Mouse (Mus musculus): ENCODE measurements around the gene Slc8a1. TPM values are rescaled to one million over a fixed set of nuclear protein-coding genes. Genes with fewer than 3 reads are reported as not detected.

The Slc8a1 gene
- total RNA-seq, 2 experiments from 2014 or later = 291 TPM

DNA sequence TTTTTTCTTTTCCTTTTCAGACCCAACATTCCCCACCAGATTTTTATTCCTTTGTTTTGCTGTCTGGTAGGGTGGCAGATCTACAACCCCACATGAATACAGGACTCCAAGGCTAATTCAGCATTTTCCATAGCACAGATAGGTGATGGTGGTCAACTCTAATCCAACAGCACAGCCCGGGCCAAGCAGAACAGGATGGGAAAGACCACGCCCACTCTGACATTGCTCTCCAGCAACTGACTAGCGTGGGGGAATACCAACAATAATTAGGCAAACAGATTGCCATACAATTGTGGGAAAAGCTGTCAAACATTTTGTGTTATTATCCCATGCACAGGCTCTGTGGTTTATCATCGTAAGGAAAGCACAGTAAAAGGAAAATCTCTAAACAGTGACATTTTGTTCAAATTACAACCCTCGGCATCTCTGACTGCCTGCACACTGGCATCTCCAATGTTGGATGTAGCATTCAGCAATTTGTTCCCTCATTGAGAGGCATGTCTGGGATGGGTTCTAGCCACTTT, 233.0 kb downstream of the Slc8a1 start:
- TF ChIP-seq CTCF (conservative IDR thresholded peaks at IDR 0.05) = no peak
- Histone ChIP-seq H3K27ac (peak overlapping the region; percentile 43; the same call in 1 of the 2 replicates), H3K4me3 (no peak overlapping the region)
- DNase-seq (ENCODE audit: low spot score in 2 of 2) = peak; percentile 42 to 45

DNA sequence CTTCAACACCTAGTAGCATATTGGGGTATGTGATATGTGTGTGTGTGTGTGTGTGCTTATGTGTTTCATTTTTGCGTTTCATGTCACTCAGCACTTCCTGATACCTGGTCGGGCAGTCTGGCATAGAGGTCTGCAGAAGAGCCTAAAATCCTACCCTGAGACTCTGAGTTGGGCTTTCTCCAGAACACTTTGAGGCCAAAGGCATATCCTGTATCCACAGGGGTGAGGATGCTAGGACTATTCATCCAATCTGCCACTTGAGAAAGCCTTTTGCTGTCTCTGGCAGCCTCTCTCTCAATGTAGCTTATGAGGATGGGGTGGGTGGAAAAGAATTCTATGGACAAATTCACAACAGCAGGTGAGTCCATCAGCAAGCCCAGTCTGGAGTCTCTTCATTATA, 234.1 kb downstream of the Slc8a1 start:
- Histone ChIP-seq H3K4me3 (no peak overlapping the region), H3K27ac (no peak overlapping the region)
- no peak for DNase-seq (ENCODE audit: low spot score in 2 of 2)
- TF ChIP-seq CTCF (conservative IDR thresholded peaks at IDR 0.05) = no peak

DNA sequence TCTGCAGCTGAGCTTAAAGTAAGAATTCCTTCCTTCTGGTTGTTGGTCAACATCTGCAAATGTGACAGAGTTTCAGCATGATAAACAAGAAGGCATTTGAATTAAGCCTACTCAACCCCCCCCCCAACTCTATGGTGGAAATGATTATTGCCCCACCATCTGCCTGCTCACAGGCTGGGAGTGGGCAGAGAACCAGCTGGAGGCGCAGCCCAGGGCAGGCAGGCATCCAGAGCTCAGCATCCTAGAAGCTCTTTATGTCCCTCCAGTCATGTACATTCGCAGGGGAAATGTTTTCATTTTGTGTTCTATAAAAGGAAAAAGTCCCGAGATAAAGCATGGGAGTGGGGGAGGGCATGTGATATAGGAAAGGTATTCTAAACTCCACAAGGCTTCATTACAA, 235.4 kb downstream of the Slc8a1 start:
- peak; percentile 75 to 76 for DNase-seq (ENCODE audit: low spot score in 2 of 2)
- Histone ChIP-seq H3K27ac (no peak overlapping the region), H3K4me3 (no peak overlapping the region)
- no peak for TF ChIP-seq CTCF (conservative IDR thresholded peaks at IDR 0.05)

GRCm38 (mm10) chr17:81500686-81501407, 237.3 kb downstream of the Slc8a1 start:
- Histone ChIP-seq H3K27ac (0 out of 2 replicates have a peak overlapping the region, but pooled peaks have one; percentile 2), H3K4me3 (no peak overlapping the region)
- no peak for TF ChIP-seq CTCF (conservative IDR thresholded peaks at IDR 0.05)
- DNase-seq (ENCODE audit: low spot score in 2 of 2) = no peak

- H3K27ac ChIP-seq = no peak overlapping the region; the same call in 1 of the 2 replicates
- no peak for DNase-seq (ENCODE audit: low spot score in 2 of 2)
- TF ChIP-seq CTCF (conservative IDR thresholded peaks at IDR 0.05) = no peak
- H3K4me3 ChIP-seq = no peak overlapping the region
Observed at GRCm38 (mm10) chr17:81497919-81498318, 240.3 kb downstream of the Slc8a1 start.

DNA sequence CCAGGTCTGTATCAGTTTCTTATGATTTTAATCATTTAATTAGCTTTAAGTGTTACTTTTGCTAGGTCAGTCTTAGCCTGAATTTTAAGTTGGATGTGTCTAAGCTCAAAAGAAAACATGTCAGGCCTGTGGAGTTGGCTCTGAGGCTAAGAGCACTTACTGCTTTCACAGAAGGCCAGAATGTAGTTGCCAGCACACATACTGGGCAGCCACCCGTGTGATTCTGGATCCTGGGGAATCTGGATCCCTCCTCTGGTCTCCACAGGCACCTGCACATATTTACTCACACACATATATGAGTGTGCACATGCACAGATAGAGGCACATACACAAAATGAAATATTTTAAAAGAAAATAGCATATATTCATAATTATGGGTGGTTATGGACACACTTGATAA, 241.6 kb downstream of the Slc8a1 start:
- Histone ChIP-seq H3K4me3 (no peak overlapping the region), H3K27ac (no peak overlapping the region)
- no peak for DNase-seq (ENCODE audit: low spot score in 2 of 2)
- no peak for TF ChIP-seq CTCF (conservative IDR thresholded peaks at IDR 0.05)

DNA sequence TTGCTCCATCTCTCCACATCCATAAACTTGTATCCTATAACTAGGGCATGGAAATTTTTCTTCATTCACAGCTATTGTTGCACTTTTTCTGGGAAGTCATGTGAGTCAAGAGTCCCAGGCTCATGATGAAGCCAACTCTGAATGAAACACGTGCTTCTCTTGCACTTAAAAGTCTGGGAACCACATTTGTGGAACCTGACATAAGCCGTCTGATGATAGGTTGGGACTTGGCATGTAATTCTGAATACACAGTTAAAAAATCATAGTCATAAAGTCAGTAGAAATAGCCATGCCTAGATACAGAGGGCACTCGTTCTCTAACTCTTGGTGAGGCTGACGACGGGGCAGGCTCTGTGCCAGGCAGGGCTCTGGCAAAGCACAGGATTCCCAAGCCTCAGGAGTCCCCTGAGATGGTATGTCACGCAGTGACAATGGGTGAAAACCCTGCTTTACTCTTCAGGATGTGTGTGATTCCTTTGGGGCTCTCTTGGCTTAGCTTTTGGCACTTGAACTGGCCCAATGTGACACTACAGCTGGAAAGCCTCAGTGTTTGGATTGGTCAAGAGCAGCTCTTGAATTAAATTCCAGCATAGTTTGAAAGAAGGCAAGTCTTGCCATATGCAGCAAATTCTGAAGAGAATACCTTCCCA, 245.8 kb downstream of the Slc8a1 start:
- no peak for TF ChIP-seq CTCF (conservative IDR thresholded peaks at IDR 0.05)
- Histone ChIP-seq H3K27ac (0 out of 2 replicates have a peak overlapping the region, but pooled peaks have one; percentile 39), H3K4me3 (no peak overlapping the region)
- no peak for DNase-seq (ENCODE audit: low spot score in 2 of 2)

GRCm38 (mm10) chr17:81486388-81486787, 251.8 kb downstream of the Slc8a1 start:
- TF ChIP-seq CTCF (conservative IDR thresholded peaks at IDR 0.05) = no peak
- Histone ChIP-seq H3K27ac (no peak overlapping the region), H3K4me3 (no peak overlapping the region)
- DNase-seq (ENCODE audit: low spot score in 2 of 2) = no peak

- TF ChIP-seq CTCF (conservative IDR thresholded peaks at IDR 0.05) = no peak
- Histone ChIP-seq H3K4me3 (no peak overlapping the region), H3K27ac (peak overlapping the region; percentile 71)
- DNase-seq (ENCODE audit: low spot score in 2 of 2) = peak in 1 of 2 experiments; percentile 46
Observed at GRCm38 (mm10) chr17:81481843-81482490, 256.2 kb downstream of the Slc8a1 start.

DNA sequence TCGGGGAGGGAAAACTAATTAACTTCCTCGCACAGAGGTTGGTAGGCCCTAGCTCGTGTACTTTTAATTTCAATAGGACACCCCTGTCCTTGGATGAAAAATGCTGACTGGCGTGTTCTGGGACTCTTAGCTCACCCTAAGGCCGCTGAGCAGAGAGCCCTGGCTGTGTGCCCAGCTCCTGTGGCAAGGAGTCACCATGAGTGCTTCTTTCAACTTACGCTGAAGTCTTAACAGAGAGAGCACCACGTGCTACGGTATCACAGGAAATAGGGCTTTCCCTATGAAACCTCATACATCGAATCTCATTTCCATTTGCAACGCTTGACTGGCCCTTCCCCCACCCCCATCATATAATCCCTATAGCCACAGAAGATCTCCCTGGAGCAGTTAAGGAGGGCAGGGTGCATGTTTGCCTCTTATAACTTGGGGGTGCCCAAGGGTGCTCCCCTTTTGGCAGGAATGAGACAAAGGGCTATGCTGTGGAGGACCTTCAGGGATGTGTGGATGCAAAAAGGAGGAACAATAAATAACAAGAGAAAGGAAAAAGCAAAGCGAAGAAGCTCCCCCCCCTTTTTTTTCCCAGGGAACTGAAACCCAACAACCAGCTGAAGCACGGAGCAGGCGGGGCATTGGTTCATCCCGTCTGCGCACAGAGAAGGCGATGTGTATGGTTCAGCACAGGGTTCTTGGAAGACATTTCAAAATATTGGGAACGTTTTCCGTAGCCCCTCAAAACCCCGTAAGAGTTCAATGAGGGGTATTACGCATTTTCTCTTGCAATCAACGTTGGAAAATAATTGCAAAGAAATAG, 257.6 kb downstream of the Slc8a1 start:
- no peak for DNase-seq (ENCODE audit: low spot score in 2 of 2)
- peak overlapping the region; percentile 27; the same call in 1 of the 2 replicates for H3K4me3 ChIP-seq
- peak overlapping the region; percentile 32; the same call in 1 of the 2 replicates for H3K27ac ChIP-seq
- no peak for TF ChIP-seq CTCF (conservative IDR thresholded peaks at IDR 0.05)

GRCm38 (mm10) chr17:81479807-81480206, 258.4 kb downstream of the Slc8a1 start:
- TF ChIP-seq CTCF (conservative IDR thresholded peaks at IDR 0.05) = no peak
- Histone ChIP-seq H3K27ac (no peak overlapping the region), H3K4me3 (no peak overlapping the region)
- no peak for DNase-seq (ENCODE audit: low spot score in 2 of 2)

GRCm38 (mm10) chr17:81477420-81477819, 260.8 kb downstream of the Slc8a1 start:
- Histone ChIP-seq H3K27ac (no peak overlapping the region), H3K4me3 (no peak overlapping the region)
- no peak for DNase-seq (ENCODE audit: low spot score in 2 of 2)
- peak; percentile 66 for TF ChIP-seq CTCF (conservative IDR thresholded peaks at IDR 0.05)
